Mouse (Mus musculus) erythroid progenitor cell, adult 5-6 weeks (primary cell): ENCODE results near the gene Ptger2. TPM values are rescaled to one million over a fixed set of nuclear protein-coding genes. Genes with fewer than 3 reads are reported as not detected.

Experiments
- ATAC-seq: replicated peaks from 2 replicates; pipeline ENCODE4 v1.8.0; 2016; ENCODE audit warnings: moderate number of reproducible peaks, mild to moderate bottlenecking, moderate TSS enrichment, inconsistent platforms; ENCODE audit not compliant: poor library complexity, low FRiP score, severe bottlenecking
- total RNA-seq, 2 experiments: library from RNA; stranded (forward) in 1 of 2; stranded (reverse) in 1 of 2; fragments of 150-400 nt in 1 of 2; fragments of 186-747, 209-891 nt in 1 of 2; gene quantifications; 2 replicates each; pipeline versions ENCODE4 v1.2.3 to v1.2.4; 2015 to 2017; ENCODE audit warnings: low replicate concordance in 2 of 2

Ptger2 gene
- total RNA-seq, 2 experiments from 2014 or later, result 2.5 TPM; not detected in 1

DNA sequence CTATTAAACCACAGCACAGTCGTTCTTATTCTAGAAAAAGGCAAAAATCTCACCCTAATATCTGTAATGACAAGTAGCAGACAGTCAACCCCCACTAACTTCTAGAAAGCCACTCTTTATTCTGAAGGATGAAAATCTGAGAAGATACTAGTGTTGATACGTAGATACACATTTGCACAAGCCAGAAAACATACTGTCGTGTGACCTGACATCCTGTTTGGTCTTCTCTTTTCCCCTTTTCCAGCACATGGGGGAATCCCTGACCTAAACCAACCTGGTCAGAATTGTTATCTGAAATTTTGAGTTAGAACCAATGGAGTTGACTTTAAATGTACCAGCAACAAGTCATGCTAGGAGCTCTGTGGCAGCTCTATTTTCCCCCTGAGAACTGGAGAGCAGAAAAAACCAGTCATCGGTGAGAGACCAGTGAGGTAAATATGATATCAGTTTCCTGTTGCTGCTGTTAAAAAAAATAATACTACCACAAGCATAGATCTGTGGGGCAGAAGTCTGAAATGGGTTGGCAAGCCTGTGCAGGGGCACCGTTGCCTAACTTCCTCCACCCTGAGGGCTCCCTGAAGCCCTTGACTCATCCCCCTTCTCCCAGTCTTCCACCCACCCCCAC lies 53.0 kb downstream of the Ptger2 start:
- no peak for ATAC-seq

DNA sequence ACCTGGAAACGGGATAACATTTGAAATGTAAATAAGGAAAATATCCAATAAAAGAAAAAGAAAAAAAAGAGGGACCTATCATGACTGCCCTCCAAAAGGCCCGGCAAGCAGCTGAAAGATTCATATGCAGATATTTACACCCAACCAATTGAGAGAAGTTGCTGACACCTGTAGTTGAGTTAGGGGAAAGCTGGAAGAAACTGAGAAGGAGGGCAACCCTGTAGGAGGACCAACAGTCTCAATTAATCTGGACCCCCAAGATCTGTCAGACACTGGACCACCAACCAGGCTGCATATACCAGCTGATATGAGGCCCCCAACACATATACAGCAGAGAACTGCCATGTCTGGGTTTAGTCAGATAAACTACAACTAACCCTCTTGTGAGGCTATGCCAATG lies 60.1 kb downstream of the Ptger2 start:
- ATAC-seq, result no peak

DNA sequence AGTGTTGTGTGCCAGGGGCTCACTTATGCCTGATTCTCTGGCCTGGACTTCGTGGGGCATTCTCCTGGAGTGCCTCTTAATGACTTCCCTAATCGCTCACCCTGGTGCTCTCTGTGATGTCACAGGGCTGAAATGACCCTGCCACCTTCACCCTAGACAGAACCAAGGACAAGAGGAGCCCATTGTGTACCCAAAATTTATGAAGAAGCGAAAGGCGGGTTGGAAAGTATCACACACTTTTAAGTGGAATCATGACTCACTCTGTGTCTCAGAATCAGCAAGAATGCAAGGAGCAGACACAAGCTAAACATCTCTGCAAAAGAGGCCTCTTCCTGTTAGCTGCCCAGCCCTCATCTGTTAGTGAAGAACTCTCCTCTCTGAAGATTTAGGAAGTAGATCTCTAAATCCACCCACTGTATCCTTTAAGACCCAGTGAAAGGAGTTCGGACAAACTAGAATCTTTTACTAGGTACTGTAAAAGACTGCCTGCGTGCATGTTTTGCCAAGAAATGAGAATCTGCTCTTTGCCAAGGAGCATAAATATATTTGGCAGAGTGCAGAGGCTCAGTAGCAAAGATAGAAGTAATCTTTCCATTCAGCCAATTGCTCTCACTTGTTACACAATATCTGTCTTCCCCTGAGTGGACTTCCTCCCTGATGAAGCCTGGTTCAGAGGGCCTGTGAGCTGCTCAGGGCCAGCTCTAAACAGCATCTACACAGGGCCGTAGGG lies 61.9 kb downstream of the Ptger2 start:
- ATAC-seq, result no peak

GRCm38 (mm10) chr14:45050419-45050776 lies 62.4 kb downstream of the Ptger2 start:
- no peak for ATAC-seq

- ATAC-seq, result no peak
These were observed 63.1 kb downstream of the Ptger2 start for GRCm38 (mm10) chr14:45051116-45051515.

Other genes starting within 250 kb of the Ptger2 start
- gene Gm8267, start 237.9 kb upstream of the Ptger2 start, total RNA-seq (2015; ENCODE audit: low replicate concordance), result not detected in 2 replicates
- gene Gm8267, start 237.9 kb upstream of the Ptger2 start, total RNA-seq (2017; ENCODE audit: low replicate concordance), result not detected in 2 replicates
- gene Ptgdr, start 128.8 kb upstream of the Ptger2 start, total RNA-seq (2015; ENCODE audit: low replicate concordance), result not detected in 2 replicates
- not detected in 2 replicates for gene Ptgdr, start 128.8 kb upstream of the Ptger2 start, total RNA-seq (2017; ENCODE audit: low replicate concordance)
- gene Gpr137c, start 231.5 kb downstream of the Ptger2 start, total RNA-seq (2015; ENCODE audit: low replicate concordance), result 1.3 and 5.0 TPM in 2 replicates
- gene Gpr137c, start 231.5 kb downstream of the Ptger2 start, total RNA-seq (2017; ENCODE audit: low replicate concordance), result 0.26 and 2.1 TPM in 2 replicates
- gene Txndc16, start 232.1 kb downstream of the Ptger2 start, total RNA-seq (2015; ENCODE audit: low replicate concordance), result 1.8 and 4.6 TPM in 2 replicates
- 3.0 and 6.1 TPM in 2 replicates for gene Txndc16, start 232.1 kb downstream of the Ptger2 start, total RNA-seq (2017; ENCODE audit: low replicate concordance)